Mouse (Mus musculus) liver, adult (tissue): Measurements from ENCODE around the gene Fbxw2.
"Not testable (repeated sequence)": the region's sequence is repeated elsewhere in the genome, so short reads cannot be mapped to it uniquely, and the experiment has no call there.

Source experiments
- GATA4 ChIP-seq: IDR thresholded peaks from 2 replicates; pipeline ENCODE4 v1.6.1; 2014; ENCODE audit warnings: mild to moderate bottlenecking, low read length; ENCODE audit not compliant: insufficient replicate concordance

Fbxw2 gene

GRCm38 (mm10) chr2:34825827-34826459 lies at the start of gene Fbxw2:
Gene Fbxw2, minus strand, starts transcription at chr2:34826311.
- no peak; the same call in 1 of the 2 replicates for TF ChIP-seq GATA4

- no peak for TF ChIP-seq GATA4
Measured at GRCm38 (mm10) chr2:34874816-34875345, 48.8 kb upstream of the Fbxw2 start, which contains the start of gene Psmd5. Gene Psmd5, minus strand, starts transcription at chr2:34874968.

GRCm38 (mm10) chr2:34874271-34874670 lies 48.2 kb upstream of the Fbxw2 start, which contains the start of gene Cutal:
Gene Cutal, plus strand, starts transcription at chr2:34874396.
- TF ChIP-seq GATA4, result no peak

GRCm38 (mm10) chr2:34870520-34871474 lies 44.7 kb upstream of the Fbxw2 start:
- TF ChIP-seq GATA4, result peak; percentile 5; the same call in 1 of the 2 replicates

GRCm38 (mm10) chr2:34869680-34870079 lies 43.6 kb upstream of the Fbxw2 start:
- TF ChIP-seq GATA4, result no peak

GRCm38 (mm10) chr2:34857728-34858127 lies 31.6 kb upstream of the Fbxw2 start:
- TF ChIP-seq GATA4, result no peak

- TF ChIP-seq GATA4, result no peak
Measured at GRCm38 (mm10) chr2:34855265-34855664, 29.2 kb upstream of the Fbxw2 start.

- TF ChIP-seq GATA4, result no peak
Measured at GRCm38 (mm10) chr2:34847702-34848101, 21.6 kb upstream of the Fbxw2 start.

GRCm38 (mm10) chr2:34843211-34843939 lies 17.3 kb upstream of the Fbxw2 start:
- TF ChIP-seq GATA4, result no peak

- TF ChIP-seq GATA4, result no peak
Measured at GRCm38 (mm10) chr2:34841706-34842105, 15.6 kb upstream of the Fbxw2 start.

GRCm38 (mm10) chr2:34835669-34836068 lies 9.6 kb upstream of the Fbxw2 start:
- no peak for TF ChIP-seq GATA4

GRCm38 (mm10) chr2:34833624-34834023 lies 7.5 kb upstream of the Fbxw2 start:
- TF ChIP-seq GATA4, result no peak

GRCm38 (mm10) chr2:34832766-34833457 lies 6.8 kb upstream of the Fbxw2 start, which contains the start of gene Gm34653:
Gene Gm34653, plus strand, starts transcription at chr2:34833007.
- TF ChIP-seq GATA4, result not testable (repeated sequence)

- no peak for TF ChIP-seq GATA4
Measured at GRCm38 (mm10) chr2:34828026-34828425, 1.9 kb upstream of the Fbxw2 start.
